Mouse (Mus musculus): ENCODE data around the gene Smyd3. TPM values are rescaled to one million over a fixed set of nuclear protein-coding genes. Genes with fewer than 3 reads are reported as not detected.
A peak's percentile ranks its signal among the peaks of the same experiment; 100 is the strongest.

The Smyd3 gene
- polyA plus RNA-seq, 1 experiment from 2014 or later, result 12.1 TPM

GRCm38 (mm10) chr1:179229515-179229914, 288.3 kb downstream of the Smyd3 start:
- DNase-seq (ENCODE audit: low spot score), result no peak
- no peaks in the 10 kb centered on the region for H3K36me3 ChIP-seq (ENCODE audit: control insufficient read depth, insufficient read depth, low read length)
- H3K27me3 ChIP-seq (ENCODE audit: control insufficient read depth, insufficient read depth, low read length), result no peaks in the 10 kb centered on the region
- 71% methylated on average over 3 of the region's 3 CpGs for WGBS
- H3K4me2 ChIP-seq (replicated peaks; ENCODE audit: low read depth), result no peak overlapping the region
- H3K4me1 ChIP-seq (replicated peaks; ENCODE audit: control insufficient read depth, insufficient read depth), result no peaks in the 10 kb centered on the region
- H3K27ac ChIP-seq (replicated peaks), result no peak overlapping the region
- no peak for ATAC-seq (ENCODE audit: low FRiP score, low TSS enrichment)
- no peak overlapping the region for H3K4me3 ChIP-seq (ENCODE audit: low read depth, low read length)
- no peak for TF ChIP-seq EP300 (optimal IDR thresholded peaks at IDR 0.05)
- no peak for TF ChIP-seq CTCF (IDR thresholded peaks at IDR 0.05; ENCODE audit: low read depth)
- H3K9me3 ChIP-seq (ENCODE audit: control insufficient read depth, low read length), result no peaks in the 10 kb centered on the region
- no peak overlapping the region for H3K9ac ChIP-seq (ENCODE audit: low read length)

GRCm38 (mm10) chr1:179220290-179220689, 297.6 kb downstream of the Smyd3 start:
- WGBS, result 50% methylated on average over 1 of the region's 1 CpGs
- H3K36me3 ChIP-seq (ENCODE audit: control insufficient read depth, insufficient read depth, low read length), result no peaks in the 10 kb centered on the region
- H3K4me2 ChIP-seq (replicated peaks; ENCODE audit: low read depth), result no peak overlapping the region
- H3K4me1 ChIP-seq (replicated peaks; ENCODE audit: control insufficient read depth, insufficient read depth), result no peaks in the 10 kb centered on the region
- TF ChIP-seq CTCF (IDR thresholded peaks at IDR 0.05; ENCODE audit: low read depth), result peak; percentile 46
- no peak for TF ChIP-seq EP300 (optimal IDR thresholded peaks at IDR 0.05)
- ATAC-seq (ENCODE audit: low FRiP score, low TSS enrichment) (no peak), DNase-seq (ENCODE audit: low spot score) (no peak)
- H3K9me3 ChIP-seq (ENCODE audit: control insufficient read depth, low read length), result no peaks in the 10 kb centered on the region
- no peak overlapping the region for H3K9ac ChIP-seq (ENCODE audit: low read length)
- no peaks in the 10 kb centered on the region for H3K27me3 ChIP-seq (ENCODE audit: control insufficient read depth, insufficient read depth, low read length)
- H3K4me3 ChIP-seq (ENCODE audit: low read depth, low read length), result no peak overlapping the region
- no peak overlapping the region for H3K27ac ChIP-seq (replicated peaks)

GRCm38 (mm10) chr1:179218061-179218460, 299.8 kb downstream of the Smyd3 start:
- Histone ChIP-seq H3K4me2 (replicated peaks; ENCODE audit: low read depth) (no peak overlapping the region), H3K27ac (replicated peaks) (no peak overlapping the region), H3K4me3 (ENCODE audit: low read depth, low read length) (no peak overlapping the region), H3K27me3 (ENCODE audit: control insufficient read depth, insufficient read depth, low read length) (no peaks in the 10 kb centered on the region), H3K9me3 (ENCODE audit: control insufficient read depth, low read length) (no peaks in the 10 kb centered on the region), H3K36me3 (ENCODE audit: control insufficient read depth, insufficient read depth, low read length) (no peaks in the 10 kb centered on the region), H3K4me1 (replicated peaks; ENCODE audit: control insufficient read depth, insufficient read depth) (no peaks in the 10 kb centered on the region), H3K9ac (ENCODE audit: low read length) (no peak overlapping the region)
- TF ChIP-seq EP300 (optimal IDR thresholded peaks at IDR 0.05) (no peak), CTCF (IDR thresholded peaks at IDR 0.05; ENCODE audit: low read depth) (no peak)
- no peak for ATAC-seq (ENCODE audit: low FRiP score, low TSS enrichment)
- WGBS, result 75% methylated on average over 5 of the region's 5 CpGs
- DNase-seq (ENCODE audit: low spot score), result no peak

GRCm38 (mm10) chr1:179217036-179217435, 300.8 kb downstream of the Smyd3 start:
- TF ChIP-seq EP300 (optimal IDR thresholded peaks at IDR 0.05) (no peak), CTCF (IDR thresholded peaks at IDR 0.05; ENCODE audit: low read depth) (no peak)
- Histone ChIP-seq H3K4me2 (replicated peaks; ENCODE audit: low read depth) (no peak overlapping the region), H3K36me3 (ENCODE audit: control insufficient read depth, insufficient read depth, low read length) (no peaks in the 10 kb centered on the region), H3K27ac (replicated peaks) (no peak overlapping the region), H3K9ac (ENCODE audit: low read length) (no peak overlapping the region), H3K9me3 (ENCODE audit: control insufficient read depth, low read length) (no peaks in the 10 kb centered on the region), H3K27me3 (ENCODE audit: control insufficient read depth, insufficient read depth, low read length) (no peaks in the 10 kb centered on the region), H3K4me1 (replicated peaks; ENCODE audit: control insufficient read depth, insufficient read depth) (no peaks in the 10 kb centered on the region), H3K4me3 (ENCODE audit: low read depth, low read length) (no peak overlapping the region)
- DNase-seq (ENCODE audit: low spot score) (no peak), ATAC-seq (ENCODE audit: low FRiP score, low TSS enrichment) (no peak)
- 25% methylated on average over 4 of the region's 4 CpGs for WGBS

- Histone ChIP-seq H3K4me3 (ENCODE audit: low read depth, low read length) (no peak overlapping the region), H3K27me3 (ENCODE audit: control insufficient read depth, insufficient read depth, low read length) (no peaks in the 10 kb centered on the region), H3K4me1 (replicated peaks; ENCODE audit: control insufficient read depth, insufficient read depth) (no peaks in the 10 kb centered on the region), H3K4me2 (replicated peaks; ENCODE audit: low read depth) (no peak overlapping the region), H3K27ac (replicated peaks) (no peak overlapping the region), H3K9me3 (ENCODE audit: control insufficient read depth, low read length) (no peaks in the 10 kb centered on the region), H3K9ac (ENCODE audit: low read length) (no peak overlapping the region), H3K36me3 (ENCODE audit: control insufficient read depth, insufficient read depth, low read length) (no peaks in the 10 kb centered on the region)
- 87% methylated on average over 9 of the region's 9 CpGs for WGBS
- no peak for DNase-seq (ENCODE audit: low spot score)
- TF ChIP-seq EP300 (optimal IDR thresholded peaks at IDR 0.05), result no peak
- no peak for TF ChIP-seq CTCF (IDR thresholded peaks at IDR 0.05; ENCODE audit: low read depth)
- no peak for ATAC-seq (ENCODE audit: low FRiP score, low TSS enrichment)
Observed at GRCm38 (mm10) chr1:179213381-179213780, 304.5 kb downstream of the Smyd3 start.

- H3K27ac ChIP-seq (replicated peaks), result no peak overlapping the region
- H3K27me3 ChIP-seq (ENCODE audit: control insufficient read depth, insufficient read depth, low read length), result no peaks in the 10 kb centered on the region
- no peak overlapping the region for H3K4me2 ChIP-seq (replicated peaks; ENCODE audit: low read depth)
- H3K4me3 ChIP-seq (ENCODE audit: low read depth, low read length), result no peak overlapping the region
- DNase-seq (ENCODE audit: low spot score), result no peak
- no peak for ATAC-seq (ENCODE audit: low FRiP score, low TSS enrichment)
- no peak overlapping the region for H3K9ac ChIP-seq (ENCODE audit: low read length)
- no peaks in the 10 kb centered on the region for H3K36me3 ChIP-seq (ENCODE audit: control insufficient read depth, insufficient read depth, low read length)
- no peaks in the 10 kb centered on the region for H3K9me3 ChIP-seq (ENCODE audit: control insufficient read depth, low read length)
- no peaks in the 10 kb centered on the region for H3K4me1 ChIP-seq (replicated peaks; ENCODE audit: control insufficient read depth, insufficient read depth)
- no peak for TF ChIP-seq CTCF (IDR thresholded peaks at IDR 0.05; ENCODE audit: low read depth)
- no peak for TF ChIP-seq EP300 (optimal IDR thresholded peaks at IDR 0.05)
- 43% methylated on average over 7 of the region's 7 CpGs for WGBS
Observed at GRCm38 (mm10) chr1:179212295-179212694, 305.5 kb downstream of the Smyd3 start.

All from stomach, postnatal 0 days (tissue).